Mouse (Mus musculus): ENCODE results near the gene Aldh1a2.

DNA sequence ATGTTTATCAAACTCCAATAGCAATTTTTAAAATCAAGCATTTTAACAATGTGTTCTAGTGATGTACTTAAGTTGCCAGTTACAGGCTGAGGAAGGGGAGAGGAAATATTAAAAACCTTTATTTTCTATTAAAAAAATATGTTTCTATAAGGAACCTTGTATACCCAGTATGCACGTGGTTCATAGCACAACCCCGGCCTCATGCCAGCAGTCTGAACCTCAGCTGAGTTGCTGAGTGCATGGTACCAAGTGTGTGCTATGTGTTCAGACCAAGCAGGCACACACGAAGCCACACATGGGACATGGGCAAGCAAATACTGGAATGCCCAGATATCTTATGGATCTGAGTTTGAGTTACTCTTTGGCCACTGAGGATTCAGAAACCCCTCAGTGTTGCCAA lies 74.2 kb downstream of the Aldh1a2 start:
- TF ChIP-seq ZNF384 (IDR thresholded peaks at IDR 0.05; ENCODE audit: low read depth, low read length) (no peak), CHD2 (IDR thresholded peaks at IDR 0.05; ENCODE audit: low read depth, low read length) (no peak), MAFK (IDR thresholded peaks at IDR 0.05; ENCODE audit: insufficient read depth, low read depth, low read length) (no peak), HCFC1 (IDR thresholded peaks at IDR 0.05; ENCODE audit: borderline replicate concordance, insufficient read depth, low read length) (no peak), ZC3H11A (IDR thresholded peaks at IDR 0.05; ENCODE audit: borderline replicate concordance, low read depth, low read length) (no peak)
